Mouse (Mus musculus) retina, adult 2 months (tissue): ENCODE measurements around the gene Ergic1.

Experiments used
- DNase-seq: peaks from one replicate; pipeline ENCODE4 v3.0.0-alpha.2; 2012; ENCODE audit warnings: low read depth, low spot score

Gene Ergic1

GRCm38 (mm10) chr17:26561290-26561640 is at the start of gene Ergic1:
Gene Ergic1 (plus strand): TSS chr17:26561489.
- DNase-seq, result peak; percentile 67

GRCm38 (mm10) chr17:26511816-26512774 is 49.2 kb upstream of the Ergic1 start:
- DNase-seq, result no peak

GRCm38 (mm10) chr17:26512961-26513360 is 48.3 kb upstream of the Ergic1 start:
- DNase-seq, result no peak

- DNase-seq, result no peak
These were observed 47.6 kb upstream of the Ergic1 start for GRCm38 (mm10) chr17:26513459-26514290.

- no peak for DNase-seq
These were observed 46.7 kb upstream of the Ergic1 start for GRCm38 (mm10) chr17:26514581-26515030.

GRCm38 (mm10) chr17:26515675-26516074 is 45.6 kb upstream of the Ergic1 start:
- no peak for DNase-seq

- no peak for DNase-seq
These were observed 43.0 kb upstream of the Ergic1 start for GRCm38 (mm10) chr17:26518306-26518705.

- no peak for DNase-seq
These were observed 38.6 kb upstream of the Ergic1 start for GRCm38 (mm10) chr17:26522711-26523110.

GRCm38 (mm10) chr17:26524316-26524715 is 37.0 kb upstream of the Ergic1 start:
- no peak for DNase-seq

- no peak for DNase-seq
These were observed 36.5 kb upstream of the Ergic1 start for GRCm38 (mm10) chr17:26524801-26525200.

GRCm38 (mm10) chr17:26525316-26525715 is 36.0 kb upstream of the Ergic1 start:
- DNase-seq, result no peak

- DNase-seq, result no peak
These were observed 34.0 kb upstream of the Ergic1 start for GRCm38 (mm10) chr17:26527291-26527690.

- DNase-seq, result no peak
These were observed 32.5 kb upstream of the Ergic1 start for GRCm38 (mm10) chr17:26528751-26529150.

- no peak for DNase-seq
These were observed 31.5 kb upstream of the Ergic1 start for GRCm38 (mm10) chr17:26529791-26530241.

GRCm38 (mm10) chr17:26530590-26531081 is 30.7 kb upstream of the Ergic1 start:
- no peak for DNase-seq

GRCm38 (mm10) chr17:26531395-26532027 is 29.8 kb upstream of the Ergic1 start:
- DNase-seq, result no peak

- DNase-seq, result no peak
These were observed 28.7 kb upstream of the Ergic1 start for GRCm38 (mm10) chr17:26532476-26533045.

- no peak for DNase-seq
These were observed 27.4 kb upstream of the Ergic1 start for GRCm38 (mm10) chr17:26533871-26534372.

GRCm38 (mm10) chr17:26534695-26535094 is 26.6 kb upstream of the Ergic1 start:
- DNase-seq, result no peak

GRCm38 (mm10) chr17:26535251-26536136 is 25.8 kb upstream of the Ergic1 start:
- no peak for DNase-seq
